Mouse (Mus musculus): ENCODE measurements around the gene Lamp5.

- TF ChIP-seq POLR2A (IDR thresholded peaks at IDR 0.05; ENCODE audit: borderline replicate concordance, low read depth, low read length) (no peak), CTCF (IDR thresholded peaks at IDR 0.05; ENCODE audit: low read depth, low read length) (no peak)
These were observed 1.0 kb upstream of the Lamp5 start for GRCm38 (mm10) chr2:136050793-136051615.
